Comparison of ENCODE assay signal across 14 mouse cellular contexts in genomic region chr6:92478612-92479011, GRCm38 (mm10).
A peak's percentile ranks its signal among the peaks of the same experiment; 100 is the strongest.
DNase-seq lines count a peak whose midpoint lies in the region; ATAC-seq lines count a peak whose summit lies in the region.
"Had no signal": no experiment of that assay in that cellular context is flagged by ENCODE, and none has a peak within 500 bp of the region (broad histone marks: within the 10 kb centered on the region; RNA-seq: fewer than 3 reads in every experiment).

No protein-coding gene starts in this region.

- H3K4me3 ChIP-seq in heart, embryonic 10.5 days = 0 out of 2 replicates have a peak overlapping the region, but pooled peaks have one; percentile 24
- no peak overlapping the region for H3K4me3 ChIP-seq in lung, embryonic 16.5 days (ENCODE audit: low read length)
- H3K4me3 ChIP-seq in hindbrain, embryonic 16.5 days (ENCODE audit: low read length) = peak overlapping the region; percentile 52
- no peak overlapping the region for H3K4me3 ChIP-seq in stomach, embryonic 16.5 days (replicated peaks; ENCODE audit: low read length)
- H3K4me3 ChIP-seq: erythroblast, embryonic 14.5 days; limb, embryonic 10.5 days had no signal

- no peaks in the 10 kb centered on the region for H3K27me3 ChIP-seq in heart, embryonic 10.5 days (ENCODE audit: insufficient read depth, poor library complexity, severe bottlenecking)
- H3K27me3 ChIP-seq in lung, embryonic 16.5 days (ENCODE audit: control insufficient read depth, insufficient read depth, low read depth, low read length) = no peaks in the 10 kb centered on the region
- no peaks in the 10 kb centered on the region for H3K27me3 ChIP-seq in hindbrain, embryonic 16.5 days (replicated peaks; ENCODE audit: control insufficient read depth, insufficient read depth, low read length)
- no peaks in the 10 kb centered on the region for H3K27me3 ChIP-seq in stomach, embryonic 16.5 days (ENCODE audit: control insufficient read depth, insufficient read depth, low read length)

- ATAC-seq in lung, embryonic 16.5 days (ENCODE audit: low read depth) = no peak
- no peak for ATAC-seq in hindbrain, embryonic 16.5 days
- ATAC-seq in stomach, embryonic 16.5 days (ENCODE audit: insufficient read depth, low FRiP score) = no peak
- ATAC-seq: CD4-positive, CD25-positive, alpha-beta regulatory T cell, adult 4 months; liver, postnatal 0 days had no signal

- no peaks in the 10 kb centered on the region for H3K9me3 ChIP-seq in heart, embryonic 10.5 days
- H3K9me3 ChIP-seq in lung, embryonic 16.5 days (ENCODE audit: control insufficient read depth, low read length) = no peaks in the 10 kb centered on the region
- no peaks in the 10 kb centered on the region for H3K9me3 ChIP-seq in hindbrain, embryonic 16.5 days (ENCODE audit: control insufficient read depth, low read length)
- H3K9me3 ChIP-seq in stomach, embryonic 16.5 days (replicated peaks; ENCODE audit: control insufficient read depth, low read length) = no peaks in the 10 kb centered on the region
- H3K9me3 ChIP-seq: limb, embryonic 10.5 days had no signal

- peaks cover 18% of the 10 kb centered on the region for H3K4me1 ChIP-seq in heart, embryonic 10.5 days
- H3K4me1 ChIP-seq in lung, embryonic 16.5 days (replicated peaks; ENCODE audit: control insufficient read depth, insufficient read depth, low read length) = peaks cover 14% of the 10 kb centered on the region
- peaks cover 24% of the 10 kb centered on the region for H3K4me1 ChIP-seq in hindbrain, embryonic 16.5 days (ENCODE audit: control insufficient read depth, insufficient read depth, low read depth, low read length)
- peaks cover 5% of the 10 kb centered on the region; the same call in 1 of the 2 replicates for H3K4me1 ChIP-seq in stomach, embryonic 16.5 days (ENCODE audit: control insufficient read depth, insufficient read depth, low read length)

- 90% methylated on average over 1 of the region's 1 CpGs for WGBS in heart, embryonic 10.5 days
- WGBS in lung, embryonic 16.5 days = 79% methylated on average over 1 of the region's 1 CpGs
- WGBS in hindbrain, embryonic 16.5 days = 100% methylated on average over 1 of the region's 1 CpGs
- WGBS in stomach, embryonic 16.5 days = 90% methylated on average over 1 of the region's 1 CpGs

- no peak for DNase-seq in heart, embryonic 10.5 days (ENCODE audit: low spot score)
- no peak for DNase-seq in heart, adult 11 months
- no peak for DNase-seq in lung, postnatal 14 days
- no peak for DNase-seq in frontal cortex, postnatal 25 days (ENCODE audit: low spot score in 2 of 2)
- no peak for DNase-seq in layer of hippocampus, adult 9-10 months (ENCODE audit: low spot score)
- DNase-seq: cerebellum, postnatal 25 days; kidney, postnatal 25 days; liver, postnatal 0 days had no signal

- H3K27ac ChIP-seq in heart, embryonic 10.5 days = 0 out of 2 replicates have a peak overlapping the region, but pooled peaks have one; percentile 1
- H3K27ac ChIP-seq in lung, embryonic 16.5 days (ENCODE audit: low read length) = no peak overlapping the region
- H3K27ac ChIP-seq in hindbrain, embryonic 16.5 days (ENCODE audit: low read depth, low read length) = no peak overlapping the region
- no peak overlapping the region for H3K27ac ChIP-seq in stomach, embryonic 16.5 days (ENCODE audit: low read length)
- H3K27ac ChIP-seq: limb, embryonic 10.5 days had no signal

- H3K4me2 ChIP-seq in lung, embryonic 16.5 days (ENCODE audit: low read depth, low read length) = peak overlapping the region; percentile 59
- peak overlapping the region; percentile 65 for H3K4me2 ChIP-seq in hindbrain, embryonic 16.5 days (ENCODE audit: low read length)
- peak overlapping the region; percentile 57 for H3K4me2 ChIP-seq in stomach, embryonic 16.5 days (ENCODE audit: low read depth, low read length)

- H3K36me3 ChIP-seq in heart, embryonic 10.5 days = no peaks in the 10 kb centered on the region
- no peaks in the 10 kb centered on the region for H3K36me3 ChIP-seq in lung, embryonic 16.5 days (ENCODE audit: control insufficient read depth, insufficient read depth, low read length)
- no peaks in the 10 kb centered on the region for H3K36me3 ChIP-seq in hindbrain, embryonic 16.5 days (ENCODE audit: control insufficient read depth, insufficient read depth, low read length)
- no peaks in the 10 kb centered on the region for H3K36me3 ChIP-seq in stomach, embryonic 16.5 days (ENCODE audit: control insufficient read depth, insufficient read depth, low read length)
- H3K36me3 ChIP-seq: limb, embryonic 10.5 days had no signal

- peak overlapping the region; percentile 24; the same call in 1 of the 2 replicates for H3K9ac ChIP-seq in lung, embryonic 16.5 days (ENCODE audit: low read length)
- peak overlapping the region; percentile 4 for H3K9ac ChIP-seq in hindbrain, embryonic 16.5 days (ENCODE audit: low read depth, low read length)
- H3K9ac ChIP-seq in stomach, embryonic 16.5 days (ENCODE audit: low read length) = no peak overlapping the region
- H3K9ac ChIP-seq: liver, postnatal 0 days had no signal

Comparison
In these comparisons a context has a peak if more than half of its experiments do, and no peak if none do; other contexts are left out.
1. H3K4me3 ChIP-seq: peak in heart, embryonic 10.5 days (single experiment) and hindbrain, embryonic 16.5 days (single experiment); none in lung, embryonic 16.5 days (single experiment) and stomach, embryonic 16.5 days (single experiment).
2. Peak in every context shown above with its lines, with median percentiles within 50 percentile points of each other: H3K4me2 ChIP-seq.